Mouse (Mus musculus) heart, embryonic 14.5 days (tissue): ENCODE data around the gene Flt1. TPM values are rescaled to one million over a fixed set of nuclear protein-coding genes. Genes with fewer than 3 reads are reported as not detected.

ENCODE experiments used
- ATAC-seq: fragments of 200-750 bp; cut with Nextera tagmentation; 2 replicates; pipeline ENCODE4 v1.8.0; 2017; ENCODE audit warnings: low read depth, moderate TSS enrichment; ENCODE audit not compliant: insufficient number of reproducible peaks, insufficient read depth, low FRiP score
- H3K27ac ChIP-seq, 2 experiments: fragments of 200-500 bp in 1 of 2; fragments of 300-500 bp in 1 of 2; sonication (generic) in 1 of 2; replicated peaks in 1 of 2; 2 replicates each; pipeline ENCODE4 v1.5.1; 2012 to 2014; ENCODE audit warnings: low read depth in 2 of 2, low read length in 2 of 2, control low read depth in 1 of 2, mild to moderate bottlenecking in 1 of 2, mixed read lengths in 1 of 2; ENCODE audit not compliant: control insufficient read depth in 1 of 2, insufficient read depth in 1 of 2
- H3K27me3 ChIP-seq: fragments of 300-500 bp; sonication (generic); 2 replicates; pipeline ENCODE4 v1.6.1; 2014; ENCODE audit warnings: mild to moderate bottlenecking, low read length, control low read depth; ENCODE audit not compliant: control insufficient read depth, insufficient read depth
- H3K36me3 ChIP-seq: fragments of 300-500 bp; sonication (generic); 2 replicates; pipeline ENCODE4 v1.6.1; 2014; ENCODE audit warnings: mild to moderate bottlenecking, control low read depth, low read length, mixed read lengths; ENCODE audit not compliant: control insufficient read depth, insufficient read depth
- H3K4me1 ChIP-seq, 2 experiments: fragments of 200-500 bp in 1 of 2; fragments of 300-500 bp in 1 of 2; sonication (generic) in 1 of 2; 2 replicates each; pipeline ENCODE4 v1.6.1; 2012 to 2014; ENCODE audit warnings: low read length in 2 of 2, control low read depth in 1 of 2, mixed read lengths in 1 of 2; ENCODE audit not compliant: control insufficient read depth in 2 of 2, insufficient read depth in 2 of 2
- H3K4me2 ChIP-seq: fragments of 300-500 bp; sonication (generic); 2 replicates; pipeline ENCODE4 v1.6.1; 2014; ENCODE audit warnings: mild to moderate bottlenecking, low read length
- H3K4me3 ChIP-seq, 2 experiments: fragments of 200-500 bp in 1 of 2; fragments of 300-500 bp in 1 of 2; sonication (generic) in 1 of 2; 2 replicates each; pipeline ENCODE4 v1.5.1; 2012 to 2014; ENCODE audit warnings: low read length in 2 of 2, mild to moderate bottlenecking in 2 of 2, control low read depth in 1 of 2, low read depth in 1 of 2, moderate library complexity in 1 of 2; ENCODE audit not compliant: control insufficient read depth in 1 of 2, insufficient read depth in 1 of 2
- H3K9ac ChIP-seq: fragments of 300-500 bp; sonication (generic); 2 replicates; pipeline ENCODE4 v1.6.1; 2014; ENCODE audit warnings: mild to moderate bottlenecking, low read length
- H3K9me3 ChIP-seq: fragments of 300-500 bp; sonication (generic); 2 replicates; pipeline ENCODE4 v1.6.1; 2016; ENCODE audit warnings: low read length, control low read depth; ENCODE audit not compliant: control insufficient read depth
- WGBS: fragments of 180-500 bp; shearing (Covaris S2); extraction: QIAGEN DNeasy Blood & Tissue Kit; methylation state at CpG from one replicate; pipeline ENCODE4 v1.1.7; 2014; 5-methylcytosine and 5-hydroxymethylcytosine counted together
- polyA plus RNA-seq: library from polyadenylated mRNA; unstranded; fragments of >200 nt; fragmentation: Nextera tagmentation; extraction: Ambion mirVana; gene quantifications from 2 replicates; pipeline ENCODE4 v1.2.1, GENCODE M21; 2014

Gene Flt1
- polyA plus RNA-seq, 1 experiment from 2014 or later = 28.9 TPM

GRCm38 (mm10) chr5:147607256-147607975 lies 118.4 kb downstream of the Flt1 start:
- Histone ChIP-seq H3K9ac (no peak overlapping the region), H3K4me2 (peak overlapping the region; percentile 16; the same call in 1 of the 2 replicates), H3K27me3 (no peaks in the 10 kb centered on the region), H3K4me1 (peaks cover 5 to 15% of the 10 kb centered on the region in 2 experiments), H3K9me3 (peaks cover 3% of the 10 kb centered on the region; the same call in 1 of the 2 replicates), H3K27ac (peak overlapping the region; percentile 68 to 78), H3K36me3 (no peaks in the 10 kb centered on the region), H3K4me3 (no peak overlapping the region)
- WGBS = 69% methylated on average over 13 of the region's 13 CpGs
- ATAC-seq = 0 out of 2 replicates have a peak, but pooled peaks have one; percentile 24

GRCm38 (mm10) chr5:147606751-147607150 lies 119.1 kb downstream of the Flt1 start:
- H3K27me3 ChIP-seq = no peaks in the 10 kb centered on the region
- no peaks in the 10 kb centered on the region for H3K36me3 ChIP-seq
- peak overlapping the region; percentile 16; the same call in 1 of the 2 replicates for H3K4me2 ChIP-seq
- peaks cover 3% of the 10 kb centered on the region; the same call in 1 of the 2 replicates for H3K9me3 ChIP-seq
- 38% methylated on average over 13 of the region's 13 CpGs for WGBS
- H3K9ac ChIP-seq = no peak overlapping the region
- H3K4me1 ChIP-seq = peaks cover 8 to 12% of the 10 kb centered on the region in 2 experiments
- peak; percentile 67; the same call in 1 of the 2 replicates for ATAC-seq
- H3K4me3 ChIP-seq = no peak overlapping the region
- H3K27ac ChIP-seq = peak overlapping the region; percentile 35 to 78

GRCm38 (mm10) chr5:147601460-147602360 lies 124.1 kb downstream of the Flt1 start:
- H3K9ac ChIP-seq = no peak overlapping the region
- no peak for ATAC-seq
- 36% methylated on average over 18 of the region's 18 CpGs for WGBS

GRCm38 (mm10) chr5:147597825-147598224 lies 128.0 kb downstream of the Flt1 start:
- WGBS = 56% methylated on average over 16 of the region's 16 CpGs
- Histone ChIP-seq H3K27ac (peak overlapping the region in 1 of 2 experiments; percentile 28; a peak in 1 of 4 replicates), H3K36me3 (0 out of 2 replicates have a peak, but pooled peaks cover 4% of the 10 kb centered on the region), H3K9me3 (no peaks in the 10 kb centered on the region), H3K9ac (no peak overlapping the region), H3K4me1 (peaks cover 13 to 22% of the 10 kb centered on the region in 2 experiments), H3K4me2 (no peak overlapping the region), H3K27me3 (no peaks in the 10 kb centered on the region), H3K4me3 (no peak overlapping the region)
- ATAC-seq = no peak; the same call in 1 of the 2 replicates

More at GRCm38 (mm10) chr5:147601460-147602360, 124.1 kb downstream of the Flt1 start:
- Histone ChIP-seq H3K9me3 (peaks cover 3% of the 10 kb centered on the region; the same call in 1 of the 2 replicates), H3K36me3 (no peaks in the 10 kb centered on the region), H3K4me1 (peaks cover 17 to 18% of the 10 kb centered on the region in 2 experiments), H3K27ac (0 out of 4 replicates have a peak overlapping the region, but pooled peaks of 1 of the 2 experiments have one; percentile 9), H3K4me3 (no peak overlapping the region), H3K27me3 (no peaks in the 10 kb centered on the region), H3K4me2 (no peak overlapping the region)

GRCm38 (mm10) chr5:147589814-147590213 lies 136.0 kb downstream of the Flt1 start:
- H3K9me3 ChIP-seq = no peaks in the 10 kb centered on the region
- H3K4me3 ChIP-seq = no peak overlapping the region
- WGBS = 57% methylated on average over 12 of the region's 12 CpGs
- no peak overlapping the region for H3K4me2 ChIP-seq
- H3K36me3 ChIP-seq = 0 out of 2 replicates have a peak, but pooled peaks cover 6% of the 10 kb centered on the region
- no peak overlapping the region for H3K9ac ChIP-seq
- no peaks in the 10 kb centered on the region; a peak in 2 of 4 replicates for H3K4me1 ChIP-seq
- no peaks in the 10 kb centered on the region for H3K27me3 ChIP-seq
- peak overlapping the region; percentile 63 to 74 for H3K27ac ChIP-seq
- ATAC-seq = peak; percentile 66

- Histone ChIP-seq H3K27ac (no peak overlapping the region), H3K4me1 (no peaks in the 10 kb centered on the region; a peak in 2 of 4 replicates), H3K4me3 (no peak overlapping the region), H3K9ac (no peak overlapping the region), H3K4me2 (no peak overlapping the region), H3K27me3 (no peaks in the 10 kb centered on the region), H3K36me3 (no peaks in the 10 kb centered on the region), H3K9me3 (no peaks in the 10 kb centered on the region)
- 67% methylated on average over 1 of the region's 1 CpGs for WGBS
- no peak for ATAC-seq
These were observed 140.7 kb downstream of the Flt1 start for GRCm38 (mm10) chr5:147585070-147585469.

GRCm38 (mm10) chr5:147584648-147585047 lies 141.2 kb downstream of the Flt1 start:
- WGBS = 57% methylated on average over 9 of the region's 9 CpGs

More at GRCm38 (mm10) chr5:147584648-147585047, 141.2 kb downstream of the Flt1 start:
- Histone ChIP-seq H3K9ac (no peak overlapping the region), H3K4me3 (no peak overlapping the region), H3K27ac (peak overlapping the region in 1 of 2 experiments; percentile 58; a peak in 1 of 4 replicates), H3K4me2 (no peak overlapping the region), H3K9me3 (no peaks in the 10 kb centered on the region), H3K4me1 (no peaks in the 10 kb centered on the region; a peak in 2 of 4 replicates), H3K36me3 (no peaks in the 10 kb centered on the region), H3K27me3 (no peaks in the 10 kb centered on the region)
- no peak for ATAC-seq
